Mouse (Mus musculus) heart, postnatal 14 days (tissue): ENCODE results near the gene Ank. TPM values are rescaled to one million over a fixed set of nuclear protein-coding genes. Genes with fewer than 3 reads are reported as not detected.

Source experiments
- DNase-seq, 2 experiments: peaks; one replicate each; pipeline ENCODE4 v3.0.0; 2021 to 2022
- intact Hi-C: fragments of 180-260 bp; cut with DNase I; formaldehyde crosslinking; loops from one replicate; pipeline ENCODE4 v1.15.1; 2025
- total RNA-seq, 2 experiments: library from RNA; stranded (reverse); gene quantifications; 2 replicates each; pipeline ENCODE4 v1.2.3; 2021

The Ank gene
- total RNA-seq, 2 experiments from 2014 or later = 176 to 186 TPM

GRCm38 (mm10) chr15:27530023-27530422 lies 63.5 kb downstream of the Ank start:
- intact Hi-C loops = no loop called here
- DNase-seq = no peak

DNA sequence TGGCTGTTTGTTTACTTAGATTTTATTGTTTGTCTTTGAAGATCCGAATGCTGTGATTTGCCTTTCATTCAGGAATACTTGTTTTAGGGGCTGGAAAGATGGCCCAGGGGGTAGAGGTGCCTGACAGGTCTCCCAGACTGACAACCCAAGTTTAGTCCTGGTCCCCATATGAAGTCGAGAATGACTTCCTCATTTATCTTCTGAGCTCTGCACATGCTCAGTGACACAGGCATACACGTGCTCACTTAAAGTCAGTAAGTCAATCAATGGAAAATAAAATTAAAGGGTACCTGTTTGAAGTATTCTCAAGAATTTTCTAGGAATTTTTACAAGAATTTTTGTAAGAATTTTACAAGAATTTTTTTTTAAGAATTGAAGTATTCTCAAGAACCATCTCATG lies 66.6 kb downstream of the Ank start:
- intact Hi-C loops = no loop called here
- no peak for DNase-seq

DNA sequence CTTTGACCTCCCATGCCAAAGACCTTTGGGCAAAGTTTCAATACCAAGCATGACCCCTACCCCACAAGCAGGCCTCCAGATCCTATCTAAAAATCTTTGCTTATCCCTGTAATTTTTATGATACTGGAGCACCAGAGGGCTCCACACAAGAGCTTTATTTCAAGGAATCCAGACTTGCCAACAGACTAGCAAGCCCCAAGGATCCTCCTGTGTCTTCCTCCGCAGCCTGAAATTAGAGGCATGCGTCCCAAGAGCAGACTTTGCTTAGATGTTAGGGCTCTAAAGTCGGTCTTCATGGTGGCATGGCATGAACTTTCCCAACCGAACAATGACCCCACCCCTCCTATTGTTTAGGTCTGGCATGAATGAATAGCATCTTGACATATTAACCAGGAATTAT lies 69.2 kb downstream of the Ank start:
- intact Hi-C loops = no loop called here
- no peak for DNase-seq

DNA sequence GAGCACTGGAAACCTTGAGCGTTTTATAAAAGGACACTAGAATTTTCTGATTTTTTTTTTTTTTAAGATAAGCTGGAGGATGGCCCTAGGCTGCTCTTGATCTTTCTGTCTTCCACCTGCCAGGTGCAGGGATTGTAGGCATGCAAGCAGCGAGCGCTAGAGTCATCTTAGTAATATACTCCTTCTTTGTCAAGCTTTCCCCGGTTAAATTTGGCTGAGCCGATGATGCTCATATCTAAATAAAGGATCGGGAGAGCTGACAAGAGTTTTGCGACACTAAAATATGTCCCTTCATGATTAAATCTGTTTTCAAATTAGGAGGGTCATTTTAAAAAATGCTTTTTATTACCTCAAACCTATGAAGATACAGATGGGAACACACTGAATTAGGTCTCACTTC lies 69.7 kb downstream of the Ank start:
- intact Hi-C loops = no loop called here
- DNase-seq = no peak

DNA sequence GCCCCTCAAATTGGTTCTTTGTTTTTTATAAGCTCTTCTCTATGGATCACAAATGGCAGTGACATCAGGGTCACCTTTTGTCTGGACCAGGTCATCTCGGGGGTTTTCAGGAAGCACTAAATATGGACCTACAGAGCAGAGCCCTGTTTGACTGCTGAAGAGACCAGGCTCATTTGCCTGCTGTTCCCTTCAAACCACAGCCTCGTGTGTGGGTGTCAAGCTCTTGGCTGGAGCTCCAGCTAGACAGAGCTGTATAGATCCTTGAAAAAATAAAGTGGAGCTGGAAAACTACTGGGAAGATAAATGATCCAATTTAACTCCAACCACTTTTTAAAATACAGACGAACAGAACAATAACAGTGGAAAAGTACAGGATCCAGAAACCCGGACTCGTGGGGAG lies 70.3 kb downstream of the Ank start:
- intact Hi-C loops = no loop called here
- no peak for DNase-seq

DNA sequence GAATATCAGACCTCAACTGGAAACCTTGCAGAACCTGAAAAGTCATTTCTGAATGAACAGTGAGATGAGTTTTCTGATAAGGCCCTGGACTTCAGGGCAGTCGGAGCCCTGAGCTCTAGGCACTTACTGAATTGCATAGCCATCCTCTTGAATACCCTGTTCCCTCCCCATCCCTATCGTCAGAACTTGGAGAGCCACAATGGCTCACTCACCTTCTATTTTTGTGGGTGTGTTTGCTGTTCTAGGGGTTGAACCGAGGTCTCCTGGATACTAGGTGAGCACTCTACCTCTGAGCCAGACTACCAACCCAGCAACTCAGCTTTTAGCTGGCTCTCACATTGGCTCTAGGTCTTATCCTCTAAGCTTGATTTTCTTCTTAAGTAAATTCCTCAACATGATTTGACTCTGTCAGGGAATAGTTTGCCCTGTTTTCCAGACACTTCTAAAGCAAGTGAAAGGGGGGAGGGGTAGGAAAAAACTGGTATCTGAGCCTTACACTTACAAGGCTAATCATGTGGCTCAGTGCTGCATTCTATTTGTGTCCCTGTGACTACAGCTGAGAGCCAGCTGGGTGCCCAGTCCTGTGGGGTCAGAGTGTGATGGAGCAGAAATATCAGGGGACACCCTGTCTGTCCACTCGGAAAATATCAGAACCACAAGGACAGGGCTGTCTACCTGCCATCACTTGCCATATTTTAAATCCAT lies 71.2 kb downstream of the Ank start:
- peak in 1 of 2 experiments; percentile 35 for DNase-seq
- intact Hi-C loops = no loop called here

DNA sequence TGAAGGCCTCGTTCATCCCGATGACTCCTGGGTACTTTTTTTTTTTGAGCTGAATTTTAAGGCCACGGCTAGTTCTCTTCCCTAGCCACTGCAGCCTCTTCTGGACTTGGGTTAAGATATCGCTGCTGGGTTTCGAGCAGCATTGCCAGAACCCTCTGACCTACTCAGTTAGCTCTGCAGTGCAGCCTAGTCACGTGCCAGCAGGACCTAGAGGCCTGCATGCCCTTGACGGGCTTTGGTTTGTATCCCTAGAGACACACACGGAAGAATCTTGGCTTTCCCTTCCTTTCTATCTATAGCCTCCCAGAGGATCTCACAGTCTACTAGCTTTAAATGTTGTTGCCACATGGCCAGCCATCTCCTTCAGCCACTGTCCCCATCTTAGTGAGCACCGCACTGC lies 73.3 kb downstream of the Ank start:
- intact Hi-C loops = no loop called here
- DNase-seq = peak; percentile 58 to 67

- DNase-seq = no peak
- intact Hi-C loops = no loop called here
Observed at GRCm38 (mm10) chr15:27545203-27545602, 78.7 kb downstream of the Ank start.

DNA sequence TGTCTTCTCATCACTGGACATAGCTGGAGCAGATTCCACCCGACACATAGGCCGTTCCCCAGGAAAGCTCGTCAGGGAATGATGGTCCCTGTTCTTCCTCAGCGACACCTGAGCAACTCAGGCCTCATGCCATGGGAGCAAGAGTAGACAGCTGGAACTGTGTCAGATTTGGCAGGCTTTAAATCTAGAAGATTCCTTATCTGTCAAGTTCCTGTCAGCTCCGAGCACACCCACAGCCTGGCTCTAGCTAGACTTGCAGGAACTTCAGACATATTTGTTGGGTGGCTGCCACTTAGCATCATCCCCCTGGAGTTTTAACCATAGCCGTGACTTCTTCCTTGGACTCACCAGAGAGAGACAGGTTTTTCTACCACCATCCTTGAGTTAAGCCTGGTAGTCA lies 81.6 kb downstream of the Ank start:
- DNase-seq = peak in 1 of 2 experiments; percentile 40
- intact Hi-C loops = no loop called here

- DNase-seq = no peak
- intact Hi-C loops = no loop called here
Observed at GRCm38 (mm10) chr15:27549071-27549470, 82.6 kb downstream of the Ank start.

GRCm38 (mm10) chr15:27549878-27550277 lies 83.4 kb downstream of the Ank start:
- intact Hi-C loops = loop anchor here (5.0 kb wide), 1 partner anchor 83 kb away; the partner anchor contains the start of gene Ank
- DNase-seq = no peak

- DNase-seq = no peak
- intact Hi-C loops = loop anchor here (5.0 kb wide), 1 partner anchor 83 kb away; the partner anchor contains the start of gene Ank
Observed at GRCm38 (mm10) chr15:27550358-27550992, 84.0 kb downstream of the Ank start.

DNA sequence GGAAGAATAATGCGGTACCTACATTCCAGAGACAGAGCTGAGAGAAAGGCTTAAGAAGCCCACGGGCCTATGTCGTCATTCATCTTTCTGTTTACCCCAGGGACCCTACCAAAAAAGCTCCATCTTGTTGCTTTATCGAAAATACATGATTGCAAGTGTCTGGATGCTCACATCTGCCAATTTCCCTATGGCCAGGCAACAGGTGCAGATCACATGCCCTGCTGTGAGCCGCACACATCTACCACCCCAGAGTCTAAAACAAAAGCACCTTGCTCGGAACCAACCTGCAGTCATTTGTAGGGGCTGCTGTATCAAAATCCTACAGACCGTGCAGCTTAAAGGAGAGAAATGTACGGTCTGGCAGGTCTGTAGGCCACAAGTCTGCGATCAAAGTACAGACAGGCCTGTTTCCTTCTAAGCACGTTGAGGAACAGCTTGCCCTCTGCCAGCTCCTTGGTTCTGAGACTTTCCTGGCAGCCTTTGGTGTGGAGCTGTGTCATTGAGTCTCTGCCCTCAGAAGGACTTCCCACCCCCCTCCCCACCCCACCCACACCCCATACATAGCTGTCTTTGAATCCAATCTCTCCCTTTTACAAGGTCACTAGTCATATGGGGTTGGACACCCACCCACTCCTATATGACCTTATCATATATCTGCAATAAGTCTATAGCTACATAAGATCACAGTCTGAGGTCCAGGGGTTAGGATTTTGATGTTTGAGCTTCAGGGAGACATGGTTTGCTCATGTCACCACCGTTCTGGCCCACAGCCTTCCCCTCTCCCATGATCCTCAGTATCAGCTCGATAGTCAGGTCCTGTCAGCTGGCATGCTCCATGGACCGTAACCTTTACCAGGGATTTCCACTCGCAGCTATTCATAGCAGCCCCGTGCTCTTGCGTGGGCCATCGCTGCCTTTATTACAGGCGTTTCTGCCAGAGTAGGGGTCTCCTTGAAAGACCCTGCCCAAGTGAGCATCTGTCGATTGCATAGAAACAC lies 84.9 kb downstream of the Ank start:
- intact Hi-C loops = loop anchor here (5.0 kb wide), 1 partner anchor 84 kb away; the partner anchor contains the start of gene Ank
- DNase-seq = peak in 1 of 2 experiments; percentile 44

DNA sequence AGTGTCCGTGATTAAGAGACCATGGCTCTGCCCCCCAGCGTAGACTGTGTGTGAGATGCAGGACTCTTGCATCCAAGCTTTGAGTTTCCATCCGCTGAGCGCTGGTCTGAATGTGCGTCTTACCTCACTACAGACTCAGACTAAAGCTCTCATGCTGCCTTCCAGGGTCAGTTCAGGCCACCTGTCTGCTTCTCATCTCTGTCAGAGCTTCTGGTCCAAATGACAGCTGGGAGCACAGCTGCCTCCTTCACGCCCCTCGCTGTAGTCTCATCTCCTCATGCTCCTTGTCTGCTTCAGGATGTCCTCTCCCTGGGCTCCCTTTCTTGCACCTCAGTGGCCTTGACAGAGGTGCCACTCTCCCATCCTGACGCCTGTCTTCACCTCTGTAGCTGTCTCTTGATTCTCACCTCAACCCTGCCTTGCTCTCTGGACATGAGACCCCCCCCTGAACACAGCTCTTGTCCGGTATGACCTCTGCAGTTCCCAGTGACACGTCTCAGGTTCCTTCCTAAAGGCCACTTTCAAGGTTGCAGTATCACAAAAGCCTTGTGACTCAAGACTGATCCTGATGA lies 85.7 kb downstream of the Ank start:
- no peak for DNase-seq

DNA sequence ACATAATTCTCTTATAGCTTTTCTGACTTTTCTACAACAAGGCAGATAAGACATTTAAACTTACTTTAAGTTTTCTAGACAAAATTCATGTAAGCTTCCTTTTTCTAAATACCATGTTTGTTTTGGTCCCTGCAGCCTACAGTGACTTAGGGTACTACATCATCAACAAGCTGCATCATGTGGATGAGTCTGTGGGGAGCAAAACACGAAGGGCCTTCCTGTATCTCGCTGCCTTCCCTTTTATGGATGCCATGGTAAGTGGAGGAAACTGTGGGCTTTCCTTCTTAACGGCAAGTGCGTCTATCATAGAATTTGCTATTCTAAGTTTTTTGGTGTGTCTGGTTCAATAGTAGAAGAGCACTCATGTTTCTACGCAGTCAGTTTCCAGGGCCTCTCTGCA lies 87.1 kb downstream of the Ank start:
- intact Hi-C loops = loop anchor here (5.0 kb wide), 1 partner anchor 86 kb away; the partner anchor contains the start of gene Ank
- no peak for DNase-seq

More for the DNA sequence above, 85.7 kb downstream of the Ank start:
- intact Hi-C loops = loop anchor here (5.0 kb wide), 1 partner anchor 85 kb away; the partner anchor contains the start of gene Ank

GRCm38 (mm10) chr15:27558456-27559147 lies 92.1 kb downstream of the Ank start:
- intact Hi-C loops = no loop called here
- DNase-seq = no peak

DNA sequence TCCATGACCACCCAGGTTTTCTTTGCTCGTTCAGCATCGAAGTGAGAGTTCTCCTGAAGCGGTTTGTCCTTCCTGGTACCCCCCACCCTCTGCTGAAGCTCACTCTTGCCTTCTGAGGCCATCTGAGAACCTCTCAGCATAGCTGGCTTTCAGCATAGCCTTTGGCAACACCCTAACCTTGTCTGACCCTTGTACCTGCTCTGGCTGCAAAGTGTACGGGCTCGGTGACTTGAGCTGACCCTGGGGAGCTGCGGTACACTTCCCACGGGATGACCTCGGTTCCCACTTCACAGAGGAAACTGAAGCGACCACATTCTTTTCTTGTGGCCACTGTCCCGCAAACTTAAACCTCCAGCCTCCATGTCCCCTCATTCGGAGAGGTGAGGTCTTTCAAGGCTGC lies 93.8 kb downstream of the Ank start:
- DNase-seq = no peak
- intact Hi-C loops = no loop called here

- intact Hi-C loops = no loop called here
- no peak for DNase-seq
Observed at GRCm38 (mm10) chr15:27564106-27565100, 97.9 kb downstream of the Ank start.
